Mouse (Mus musculus) brain, adult 10 weeks (tissue): ENCODE results near the gene Pear1. TPM values are rescaled to one million over a fixed set of nuclear protein-coding genes. Genes with fewer than 3 reads are reported as not detected.

ENCODE experiments used
- polyA plus RNA-seq: library from polyadenylated mRNA; stranded (reverse); fragments of 350-450 nt; fragmentation: Illumina TruSeq; extraction: RNeasy Lipid Tissue Mini Kit (QIAGEN cat#74804); gene quantifications from one replicate; pipeline ENCODE4 v1.2.3, GENCODE M21; 2015; ENCODE audit warnings: low read depth, low replicate concordance

Gene Pear1
- 4.8 TPM for polyA plus RNA-seq

DNA sequence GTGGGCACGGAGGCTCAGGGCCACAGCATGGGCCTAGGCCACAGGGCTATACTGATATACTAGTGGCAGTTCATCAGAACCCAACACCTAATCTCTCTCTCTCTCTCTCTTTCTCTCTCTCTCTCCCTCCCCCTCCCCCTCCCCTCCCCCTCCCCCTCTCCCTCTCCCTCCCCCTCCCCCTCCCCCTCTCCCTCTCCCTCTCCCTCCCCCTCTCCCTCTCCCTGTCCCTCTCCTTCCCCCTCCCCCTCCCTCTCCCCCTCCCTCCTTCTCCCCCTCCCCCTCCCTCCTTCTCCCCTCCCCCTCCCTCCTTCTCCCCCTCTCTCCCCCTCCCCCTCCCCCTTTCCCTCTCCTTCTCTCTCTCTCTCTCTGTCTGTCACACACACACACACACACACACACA, at the start of gene Pear1:
Gene Pear1, minus strand, starts transcription at position 101 of the 400 bp plus-strand sequence.

DNA sequence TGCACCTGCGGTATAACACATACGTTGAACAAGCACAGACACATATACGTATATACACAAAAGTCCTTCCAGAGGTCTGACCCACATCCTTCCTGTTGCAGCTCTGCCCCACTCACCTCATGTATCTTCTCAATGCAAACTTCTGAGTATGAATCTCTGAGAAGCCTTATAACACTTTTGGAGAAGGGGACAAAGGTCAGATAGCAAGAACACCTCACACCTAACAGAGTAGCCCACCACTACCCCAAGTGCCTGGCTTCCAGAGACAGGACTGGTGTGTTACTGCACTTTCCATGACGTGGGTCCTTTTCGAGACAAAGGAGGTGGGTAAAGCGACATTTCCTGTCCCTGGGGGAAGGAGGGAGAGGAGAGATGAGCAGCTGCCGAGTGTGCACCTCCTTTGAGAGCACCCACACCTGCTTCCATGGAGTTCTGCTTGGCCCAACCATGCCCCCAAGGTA, 22.6 kb upstream of the Pear1 start, which contains the start of gene Sh2d2a:
Gene Sh2d2a, plus strand, starts transcription at position 106 of the 461 bp plus-strand sequence.

DNA sequence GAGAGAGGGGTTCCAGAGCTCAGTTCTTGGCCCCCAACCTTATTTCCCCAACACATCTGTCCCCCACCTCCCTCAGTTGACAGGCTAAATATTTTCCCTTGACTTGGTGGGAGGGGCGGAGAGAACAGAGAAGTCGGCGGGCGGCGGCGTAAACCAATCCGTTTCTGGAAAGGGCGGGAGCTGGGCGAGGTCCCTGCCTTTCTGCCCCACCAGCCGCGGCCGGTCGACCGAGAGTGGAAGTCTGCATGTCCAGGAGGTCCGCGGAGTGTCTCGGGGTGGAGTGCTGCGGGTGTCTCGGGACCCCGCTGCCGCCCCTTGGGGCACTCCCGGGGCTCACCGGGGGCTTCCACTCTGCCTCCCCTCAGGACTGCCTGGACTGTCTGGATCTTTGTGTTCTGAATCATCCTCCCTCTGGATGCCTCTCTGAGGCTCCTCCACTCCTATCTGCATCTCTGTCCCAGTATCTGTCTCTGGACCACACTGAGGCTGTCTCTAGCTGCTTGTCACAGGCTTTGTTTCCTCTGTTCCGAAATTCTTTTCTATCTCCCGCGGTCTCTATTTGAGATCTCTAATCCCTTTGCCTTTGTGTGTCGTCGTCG, 27.3 kb downstream of the Pear1 start, which contains the start of gene Insrr:
Gene Insrr, plus strand, starts transcription at position 216 of the 599 bp plus-strand sequence.

GRCm38 (mm10) chr3:87794922-87795325, 29.2 kb downstream of the Pear1 start, which contains the start of gene Ntrk1:
Gene Ntrk1, minus strand, starts transcription at chr3:87795162.

DNA sequence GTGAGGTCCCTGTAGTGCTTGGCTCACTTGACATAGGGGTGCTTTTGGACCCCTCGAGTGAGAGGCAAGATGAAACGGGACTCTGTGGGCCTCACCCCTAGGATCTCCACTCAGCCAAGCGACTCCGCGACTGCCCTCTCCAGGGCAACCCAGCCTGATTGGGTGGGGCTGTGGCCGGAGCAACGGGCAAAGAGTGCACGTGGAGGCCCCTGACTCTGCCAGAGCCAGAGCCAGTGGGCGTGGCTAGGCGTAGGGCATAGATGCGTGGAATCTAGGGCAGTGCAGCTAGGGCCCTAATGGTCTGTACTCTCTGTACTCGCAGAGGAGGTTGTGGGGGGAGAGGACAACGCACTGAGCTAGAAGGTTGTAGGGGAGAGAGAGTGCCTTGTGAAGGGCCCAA, 75.7 kb downstream of the Pear1 start, which contains the start of gene Lrrc71:
Gene Lrrc71, minus strand, starts transcription at position 195 of the 400 bp plus-strand sequence.

Other genes starting within 250 kb of the Pear1 start
- gene Arhgef11, start 206.7 kb downstream of the Pear1 start, polyA plus RNA-seq, result 38.1 TPM
- 2.9 TPM for gene Lrrc71, start 75.7 kb downstream of the Pear1 start, polyA plus RNA-seq
- gene Ntrk1, start 29.1 kb downstream of the Pear1 start, polyA plus RNA-seq, result 1.6 TPM
- gene Insrr, start 27.4 kb downstream of the Pear1 start, polyA plus RNA-seq, result 0.22 TPM
- gene Sh2d2a, start 22.4 kb upstream of the Pear1 start, polyA plus RNA-seq, result not detected
- gene Prcc, start 61.3 kb upstream of the Pear1 start, polyA plus RNA-seq, result 45.3 TPM
- 168 TPM for gene Hdgf, start 82.0 kb upstream of the Pear1 start, polyA plus RNA-seq
- 86.4 TPM for gene Mrpl24, start 95.2 kb upstream of the Pear1 start, polyA plus RNA-seq
- gene Isg20l2, start 106.0 kb upstream of the Pear1 start, polyA plus RNA-seq, result 13.1 TPM
- gene Rrnad1, start 106.4 kb upstream of the Pear1 start, polyA plus RNA-seq, result 24.0 TPM
- 6.3 TPM for gene Crabp2, start 124.4 kb upstream of the Pear1 start, polyA plus RNA-seq
- 3.9 TPM for gene Nes, start 146.8 kb upstream of the Pear1 start, polyA plus RNA-seq
- 184 TPM for gene Bcan, start 175.9 kb upstream of the Pear1 start, polyA plus RNA-seq
- gene Hapln2, start 203.3 kb upstream of the Pear1 start, polyA plus RNA-seq, result 35.6 TPM
- gene Gpatch4, start 218.8 kb upstream of the Pear1 start, polyA plus RNA-seq, result 19.4 TPM
- 138 TPM for gene Naxe, start 234.2 kb upstream of the Pear1 start, polyA plus RNA-seq